22 mouse cellular contexts compared by ENCODE assay signal in the genomic region with DNA sequence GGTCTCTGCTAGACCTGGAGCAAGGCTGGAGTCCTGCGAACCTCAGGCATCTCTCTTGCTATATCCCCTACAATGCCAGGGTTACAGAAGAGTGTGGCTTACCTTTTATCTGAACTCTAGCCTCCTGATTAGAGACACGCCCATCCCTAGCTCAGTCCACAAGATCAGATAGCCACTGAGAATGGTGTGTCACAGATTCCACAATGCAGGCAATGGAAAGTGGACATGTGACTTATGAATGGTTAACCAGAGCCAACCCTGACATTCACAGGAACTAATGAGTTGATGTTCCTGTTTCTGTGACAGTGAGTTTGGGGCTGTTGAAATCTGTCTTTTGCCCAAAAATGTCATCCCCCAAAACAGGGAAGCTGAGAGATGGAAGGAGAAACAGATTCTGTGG.
DNase-seq lines count a peak whose midpoint lies in the region; ATAC-seq lines count a peak whose summit lies in the region.
"Had no signal": no experiment of that assay in that cellular context is flagged by ENCODE, and none has a peak within 500 bp of the region (broad histone marks: within the 10 kb centered on the region; RNA-seq: fewer than 3 reads in every experiment).

No protein-coding gene starts in this region.

- WGBS in forebrain, embryonic 16.5 days: 90% methylated on average over 2 of the region's 2 CpGs

- no peaks in the 10 kb centered on the region for H3K36me3 ChIP-seq in forebrain, embryonic 16.5 days (ENCODE audit: control insufficient read depth, insufficient read depth)
- H3K36me3 ChIP-seq: limb, embryonic 12.5 days had no signal

- ATAC-seq in megakaryocyte, adult 5-6 weeks (ENCODE audit: poor library complexity, severe bottlenecking): peak; percentile 97
- ATAC-seq in forebrain, embryonic 16.5 days: no peak
- no peak for ATAC-seq in megakaryocyte-erythroid progenitor cell, adult 5-6 weeks (replicated peaks; ENCODE audit: low FRiP score, low TSS enrichment, poor library complexity, severe bottlenecking)
- ATAC-seq: forebrain, embryonic 13.5 days had no signal

- H3K27me3 ChIP-seq in forebrain, embryonic 16.5 days (replicated peaks; ENCODE audit: control insufficient read depth, insufficient read depth, low read length): no peaks in the 10 kb centered on the region
- H3K27me3 ChIP-seq: forebrain, embryonic 13.5 days; limb, embryonic 12.5 days had no signal

- no peak overlapping the region for H3K27ac ChIP-seq in forebrain, embryonic 16.5 days (ENCODE audit: low read length)
- H3K27ac ChIP-seq: forebrain, embryonic 13.5 days; limb, embryonic 12.5 days had no signal

- H3K9ac ChIP-seq in forebrain, embryonic 16.5 days (replicated peaks; ENCODE audit: low read depth, low read length): no peak overlapping the region
- H3K9ac ChIP-seq: forebrain, embryonic 13.5 days; limb, embryonic 12.5 days had no signal

- H3K4me2 ChIP-seq in forebrain, embryonic 16.5 days (ENCODE audit: low read length): no peak overlapping the region
- H3K4me2 ChIP-seq: forebrain, embryonic 13.5 days; heart, embryonic 11.5 days; limb, embryonic 12.5 days had no signal

- H3K9me3 ChIP-seq in forebrain, embryonic 16.5 days (ENCODE audit: control insufficient read depth, low read length): no peaks in the 10 kb centered on the region
- H3K9me3 ChIP-seq: forebrain, embryonic 13.5 days; limb, embryonic 12.5 days had no signal

- no peak overlapping the region for H3K4me3 ChIP-seq in forebrain, embryonic 16.5 days (replicated peaks; ENCODE audit: low read length)
- H3K4me3 ChIP-seq: forebrain, embryonic 13.5 days; limb, embryonic 12.5 days had no signal

- H3K4me1 ChIP-seq in forebrain, embryonic 16.5 days (replicated peaks; ENCODE audit: control insufficient read depth, insufficient read depth, low read length): no peaks in the 10 kb centered on the region
- H3K4me1 ChIP-seq: forebrain, embryonic 13.5 days; limb, embryonic 12.5 days had no signal

- peak; percentile 17 for DNase-seq in kidney, adult 11 months
- no peak for DNase-seq in kidney, postnatal 10 days
- DNase-seq in lung, postnatal 25 days (ENCODE audit: low spot score): peak; percentile 29
- DNase-seq in lung, postnatal 14 days: no peak
- DNase-seq in right cerebral cortex, postnatal 25 days: no peak
- DNase-seq: adrenal gland, adult 8-10 months; cerebellum, adult 11-12 months; cerebellum, postnatal 25 days; gastrocnemius, postnatal 36 days; heart, postnatal 14 days; kidney, postnatal 14 days; layer of hippocampus, adult 9-11 months; midbrain, embryonic 14.5 days; retina, postnatal 1 day; spleen, adult 18-20 months; thymus, postnatal 14 days had no signal

Comparison
In these comparisons a context has a peak if more than half of its experiments do, and no peak if none do; other contexts are left out.
1. DNase-seq: peak in kidney, adult 11 months (single experiment) and lung, postnatal 25 days (single experiment); none in kidney, postnatal 10 days (single experiment), lung, postnatal 14 days (single experiment) and right cerebral cortex, postnatal 25 days (single experiment).